Mouse (Mus musculus): ENCODE data around the gene Bcl11b. TPM values are rescaled to one million over a fixed set of nuclear protein-coding genes. Genes with fewer than 3 reads are reported as not detected.

Bcl11b gene
- total and polyA plus RNA-seq, 3 experiments: not detected

GRCm38 (mm10) chr12:107920716-107921115 lies 82.7 kb downstream of the Bcl11b start:
- Histone ChIP-seq H3K9me3 (replicated peaks; ENCODE audit: low read length) (peaks cover 95% of the 10 kb centered on the region), H3K4me1 (ENCODE audit: control insufficient read depth in 1 of 2, insufficient read depth in 2 of 2) (no peaks in the 10 kb centered on the region), H3K9ac (ENCODE audit: insufficient read depth, low read depth) (no peak overlapping the region), H3K27ac (ENCODE audit: insufficient read depth, low read depth) (no peak overlapping the region), H3K4me3 (replicated peaks in 1 of 3; ENCODE audit: low read depth in 2 of 3, low read length in 2 of 3, poor library complexity in 1 of 3) (peak overlapping the region in 1 of 3 experiments; percentile 8), H3K36me3 (replicated peaks in 1 of 2; ENCODE audit: control insufficient read depth in 1 of 2, insufficient read depth in 1 of 2, low read length in 1 of 2) (no peaks in the 10 kb centered on the region), H3K4me2 (ENCODE audit: insufficient read depth, low read depth, poor library complexity, severe bottlenecking) (no peak overlapping the region), H3K79me2 (replicated peaks; ENCODE audit: control insufficient read depth, extremely low read depth, insufficient read depth, poor library complexity, severe bottlenecking) (no peaks in the 10 kb centered on the region), H3K27me3 (replicated peaks) (no peaks in the 10 kb centered on the region)
- TF ChIP-seq MEF2A (IDR thresholded peaks at IDR 0.05; ENCODE audit: borderline replicate concordance, low read depth, low read length) (no peak), USF2 (conservative IDR thresholded peaks at IDR 0.05; ENCODE audit: low read depth, low read length) (no peak), MAX (IDR thresholded peaks at IDR 0.05; ENCODE audit: low read length) (no peak)
- in situ Hi-C loops (cut with MboI; ENCODE audit: low pct_ligation_motif_present, low pct_unique_long_range_greater_than_20kb, low sequenced_read_pairs) (no loop called here), dilution Hi-C loops (cut with MboI; ENCODE audit: extremely low pct_ligation_motif_present, extremely low pct_unique_long_range_greater_than_20kb, low sequenced_read_pairs) (no loop called here)
- DNase-seq (ENCODE audit: extremely low read depth): no peak

- dilution Hi-C loops (cut with MboI; ENCODE audit: extremely low pct_ligation_motif_present, extremely low pct_unique_long_range_greater_than_20kb, low sequenced_read_pairs): no loop called here
- no peaks in the 10 kb centered on the region for H3K27me3 ChIP-seq (replicated peaks)
- H3K4me2 ChIP-seq (ENCODE audit: insufficient read depth, low read depth, poor library complexity, severe bottlenecking): no peak overlapping the region
- H3K9me3 ChIP-seq (replicated peaks; ENCODE audit: low read length): peaks cover 96% of the 10 kb centered on the region
- in situ Hi-C loops (cut with MboI; ENCODE audit: low pct_ligation_motif_present, low pct_unique_long_range_greater_than_20kb, low sequenced_read_pairs): no loop called here
- TF ChIP-seq UBTF (IDR thresholded peaks at IDR 0.05; ENCODE audit: low read depth, low read length) (no peak), ETS1 (conservative IDR thresholded peaks at IDR 0.05; ENCODE audit: low read depth, low read length) (no peak), ZNF384 (IDR thresholded peaks at IDR 0.05; ENCODE audit: low read depth, low read length) (no peak), ZKSCAN1 (IDR thresholded peaks at IDR 0.05; ENCODE audit: borderline replicate concordance, low read depth, low read length) (no peak), CHD1 (IDR thresholded peaks at IDR 0.05; ENCODE audit: low read depth, low read length) (no peak), SIN3A (IDR thresholded peaks at IDR 0.05; ENCODE audit: low read length) (no peak), MAFK (IDR thresholded peaks at IDR 0.05; ENCODE audit: insufficient replicate concordance, low read length) (no peak), KAT2A (IDR thresholded peaks at IDR 0.05; ENCODE audit: insufficient replicate concordance, low read length) (no peak), RAD21 (IDR thresholded peaks at IDR 0.05; ENCODE audit: low read depth, low read length) (no peak), GABPA (IDR thresholded peaks at IDR 0.05; ENCODE audit: insufficient replicate concordance, low read depth, low read length) (no peak), TCF12 (IDR thresholded peaks at IDR 0.05; ENCODE audit: low read depth, low read length) (no peak), POLR2A (IDR thresholded peaks at IDR 0.05; ENCODE audit: low read depth, low read length) (no peak), ZMIZ1 (IDR thresholded peaks at IDR 0.05; ENCODE audit: low read depth, low read length) (no peak)
- H3K79me2 ChIP-seq (replicated peaks; ENCODE audit: control insufficient read depth, extremely low read depth, insufficient read depth, poor library complexity, severe bottlenecking): no peaks in the 10 kb centered on the region
- H3K4me3 ChIP-seq (replicated peaks in 1 of 3; ENCODE audit: low read depth in 2 of 3, low read length in 2 of 3, poor library complexity in 1 of 3): no peak overlapping the region
- H3K9ac ChIP-seq (ENCODE audit: insufficient read depth, low read depth): no peak overlapping the region
- no peak for DNase-seq (ENCODE audit: extremely low read depth)
- H3K36me3 ChIP-seq (replicated peaks in 1 of 2; ENCODE audit: control insufficient read depth in 1 of 2, insufficient read depth in 1 of 2, low read length in 1 of 2): no peaks in the 10 kb centered on the region
- H3K4me1 ChIP-seq (ENCODE audit: control insufficient read depth in 1 of 2, insufficient read depth in 2 of 2): no peaks in the 10 kb centered on the region
- no peak overlapping the region for H3K27ac ChIP-seq (ENCODE audit: insufficient read depth, low read depth)
Measured at GRCm38 (mm10) chr12:107920076-107920475, 83.3 kb downstream of the Bcl11b start.
